Mouse (Mus musculus) gastrocnemius, postnatal 10 days (tissue): Measurements from ENCODE around the gene Stat5b. TPM values are rescaled to one million over a fixed set of nuclear protein-coding genes. Genes with fewer than 3 reads are reported as not detected.

Experiments used
- DNase-seq: peaks from one replicate; pipeline ENCODE4 v3.0.0; 2021; ENCODE audit warnings: mixed read lengths
- total RNA-seq, 2 experiments: library from RNA; stranded (reverse); gene quantifications; 2 replicates each; pipeline ENCODE4 v1.2.3; 2021

The Stat5b gene
- total RNA-seq, 2 experiments from 2014 or later = 107 to 114 TPM

GRCm38 (mm10) chr11:100735954-100736745 is 114.4 kb downstream of the Stat5b start:
- DNase-seq = no peak

GRCm38 (mm10) chr11:100735134-100735865 is 115.2 kb downstream of the Stat5b start:
- no peak for DNase-seq

Other genes with a start within 250 kb of the Stat5b start
- gene Nkiras2, start 231.5 kb downstream of the Stat5b start, total RNA-seq = 10 to 100 TPM; 29.1 to 30.1 TPM
- 100 to 1,000 TPM; 191 to 195 TPM for gene Dnajc7, start 230.6 kb downstream of the Stat5b start, total RNA-seq
- 1 to 10 TPM in 1 of 2 experiments, under 1 TPM in 1; 0.70 to 1.1 TPM for gene Zfp385c, start 158.3 kb downstream of the Stat5b start, total RNA-seq
- gene Dhx58, start 146.5 kb downstream of the Stat5b start, total RNA-seq = under 1 TPM; 0.45 to 0.52 TPM
- gene Kat2a, start 138.3 kb downstream of the Stat5b start, total RNA-seq = 10 to 100 TPM; 13.4 to 18.4 TPM
- not detected for gene Hspb9, start 136.9 kb downstream of the Stat5b start, total RNA-seq
- 10 to 100 TPM; 63.0 to 64.7 TPM for gene Rab5c, start 112.5 kb downstream of the Stat5b start, total RNA-seq
- not detected for gene Kcnh4, start 90.8 kb downstream of the Stat5b start, total RNA-seq
- not detected for gene Hcrt, start 87.8 kb downstream of the Stat5b start, total RNA-seq
- gene Ghdc, start 79.8 kb downstream of the Stat5b start, total RNA-seq = 1 to 10 TPM; 7.7 to 8.4 TPM
- gene Stat5a, start 8.6 kb upstream of the Stat5b start, total RNA-seq = 10 to 100 TPM; 29.6 to 32.7 TPM
- gene Stat3, start 88.8 kb upstream of the Stat5b start, total RNA-seq = 10 to 100 TPM; 49.1 to 56.7 TPM
- 100 to 1,000 TPM; 279 to 309 TPM for gene Cavin1, start 120.2 kb upstream of the Stat5b start, total RNA-seq
- 10 to 100 TPM; 52.9 to 59.9 TPM for gene Atp6v0a1, start 158.7 kb upstream of the Stat5b start, total RNA-seq
- gene Naglu, start 219.3 kb upstream of the Stat5b start, total RNA-seq = 10 to 100 TPM in 1 of 2 experiments, 1 to 10 TPM in 1; 9.2 to 11.6 TPM
- under 1 TPM; 0.23 to 0.25 TPM for gene Hsd17b1, start 227.7 kb upstream of the Stat5b start, total RNA-seq
- gene Coasy, start 231.8 kb upstream of the Stat5b start, total RNA-seq = 10 to 100 TPM; 10.7 to 11.7 TPM
- 10 to 100 TPM; 10.7 to 12.2 TPM for gene Mlx, start 236.6 kb upstream of the Stat5b start, total RNA-seq
- 1 to 10 TPM; 2.8 to 4.0 TPM for gene Psmc3ip, start 244.7 kb upstream of the Stat5b start, total RNA-seq